Mouse (Mus musculus): ENCODE data around the gene Slc6a19.

GRCm38 (mm10) chr13:73660163-73660695 is 44.4 kb downstream of the Slc6a19 start:
- TF ChIP-seq CTCF (IDR thresholded peaks at IDR 0.05; ENCODE audit: extremely low read depth, insufficient read length, insufficient replicate concordance, low read depth, low read length) (no peak), POLR2A (IDR thresholded peaks at IDR 0.05; ENCODE audit: low read depth, low read length) (no peak)

Data from small intestine, adult 2 months (tissue).